Mouse (Mus musculus): Measurements from ENCODE around the gene Adgra3. TPM values are rescaled to one million over a fixed set of nuclear protein-coding genes. Genes with fewer than 3 reads are reported as not detected.

The Adgra3 gene
- polyA plus RNA-seq, 1 experiment from 2014 or later: 42.9 TPM

DNA sequence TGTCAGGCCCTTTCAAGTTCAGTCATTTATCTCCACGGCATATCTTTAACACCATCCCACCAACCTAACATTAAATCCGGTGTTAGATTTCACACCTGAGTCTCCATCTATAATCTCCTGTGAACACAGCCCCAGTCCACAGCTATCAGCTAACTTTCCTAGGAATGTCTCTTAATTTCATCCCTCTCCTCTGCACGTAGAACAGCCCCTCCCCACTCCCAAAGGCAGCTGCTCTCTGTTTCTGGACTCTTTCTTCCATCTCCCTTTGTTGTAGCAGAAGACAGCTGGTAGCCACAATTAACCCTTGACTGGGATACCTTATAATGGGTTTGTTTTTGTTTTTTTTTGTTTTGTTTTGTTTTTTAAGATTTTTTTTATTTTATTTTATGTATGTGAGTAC is 8.8 kb downstream of the Adgra3 start:
- Histone ChIP-seq H3K4me2 (ENCODE audit: low read depth, low read length, severe bottlenecking) (no peak overlapping the region), H3K27ac (ENCODE audit: low read depth, low read length) (no peak overlapping the region), H3K4me1 (replicated peaks; ENCODE audit: control insufficient read depth, insufficient read depth, low read length) (peaks cover 9% of the 10 kb centered on the region; the same call in 1 of the 2 replicates), H3K27me3 (ENCODE audit: control insufficient read depth, insufficient read depth, low read length) (no peaks in the 10 kb centered on the region), H3K9ac (ENCODE audit: low read length) (no peak overlapping the region), H3K4me3 (ENCODE audit: low read depth, low read length) (no peak overlapping the region), H3K36me3 (ENCODE audit: control insufficient read depth, insufficient read depth, low read length) (no peaks in the 10 kb centered on the region), H3K9me3 (ENCODE audit: control insufficient read depth, low read length) (no peaks in the 10 kb centered on the region)
- peak; percentile 47 for ATAC-seq (replicated peaks; ENCODE audit: low FRiP score)
- WGBS: 36% methylated on average over 3 of the region's 3 CpGs
- no peak for DNase-seq (ENCODE audit: low spot score)

DNA sequence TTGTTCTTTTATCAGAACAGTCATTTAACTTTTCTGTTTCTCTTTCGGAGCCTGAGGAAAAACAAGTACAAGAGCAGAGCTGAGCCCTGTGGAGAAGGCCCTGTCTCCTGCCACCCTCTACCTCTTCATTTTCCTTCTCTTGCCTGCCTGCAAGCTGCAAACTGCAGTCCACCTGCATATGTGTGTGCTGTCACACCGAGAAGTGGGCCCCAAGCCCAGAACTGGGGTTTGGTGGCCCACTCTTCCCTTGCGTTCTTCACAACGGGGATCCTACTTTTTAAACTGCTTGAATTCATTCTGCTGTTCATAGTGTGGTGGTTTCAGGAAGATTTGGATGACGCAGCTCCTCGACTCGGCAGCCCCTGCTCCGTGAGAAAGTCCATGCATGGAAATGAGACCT is 9.3 kb downstream of the Adgra3 start:
- Histone ChIP-seq H3K36me3 (ENCODE audit: control insufficient read depth, insufficient read depth, low read length) (no peaks in the 10 kb centered on the region), H3K4me3 (ENCODE audit: low read depth, low read length) (no peak overlapping the region), H3K27me3 (ENCODE audit: control insufficient read depth, insufficient read depth, low read length) (no peaks in the 10 kb centered on the region), H3K4me2 (ENCODE audit: low read depth, low read length, severe bottlenecking) (no peak overlapping the region), H3K4me1 (replicated peaks; ENCODE audit: control insufficient read depth, insufficient read depth, low read length) (peaks cover 9% of the 10 kb centered on the region; the same call in 1 of the 2 replicates), H3K9ac (ENCODE audit: low read length) (no peak overlapping the region), H3K27ac (ENCODE audit: low read depth, low read length) (no peak overlapping the region), H3K9me3 (ENCODE audit: control insufficient read depth, low read length) (no peaks in the 10 kb centered on the region)
- DNase-seq (ENCODE audit: low spot score) (no peak), ATAC-seq (replicated peaks; ENCODE audit: low FRiP score) (0 out of 2 replicates have a peak, but pooled peaks have one; percentile 2)
- 80% methylated on average over 8 of the region's 8 CpGs for WGBS

DNA sequence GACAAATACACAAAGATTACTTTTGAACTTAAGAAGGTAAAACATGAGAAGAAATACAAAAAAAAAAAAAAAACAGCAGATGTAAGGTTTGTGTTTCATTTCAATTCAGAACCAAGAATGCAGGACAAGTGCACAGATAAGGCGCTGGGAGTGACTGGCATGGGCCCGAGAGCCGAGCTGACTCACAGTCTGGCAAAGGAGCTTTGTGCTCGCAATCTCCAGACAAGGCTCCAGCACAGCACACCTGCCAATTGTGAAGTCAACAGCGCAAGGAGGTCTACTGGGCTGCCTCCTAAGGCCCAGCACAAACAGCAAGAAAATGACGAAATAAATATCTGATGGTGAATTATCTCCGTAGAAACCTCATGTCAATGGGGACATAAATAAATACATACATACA is 9.8 kb downstream of the Adgra3 start:
- Histone ChIP-seq H3K27ac (ENCODE audit: low read depth, low read length) (no peak overlapping the region), H3K9me3 (ENCODE audit: control insufficient read depth, low read length) (no peaks in the 10 kb centered on the region), H3K27me3 (ENCODE audit: control insufficient read depth, insufficient read depth, low read length) (no peaks in the 10 kb centered on the region), H3K36me3 (ENCODE audit: control insufficient read depth, insufficient read depth, low read length) (no peaks in the 10 kb centered on the region), H3K4me1 (replicated peaks; ENCODE audit: control insufficient read depth, insufficient read depth, low read length) (peaks cover 9% of the 10 kb centered on the region; the same call in 1 of the 2 replicates), H3K4me3 (ENCODE audit: low read depth, low read length) (no peak overlapping the region), H3K4me2 (ENCODE audit: low read depth, low read length, severe bottlenecking) (no peak overlapping the region), H3K9ac (ENCODE audit: low read length) (no peak overlapping the region)
- WGBS: 76% methylated on average over 7 of the region's 7 CpGs
- ATAC-seq (replicated peaks; ENCODE audit: low FRiP score): no peak
- no peak for DNase-seq (ENCODE audit: low spot score)

DNA sequence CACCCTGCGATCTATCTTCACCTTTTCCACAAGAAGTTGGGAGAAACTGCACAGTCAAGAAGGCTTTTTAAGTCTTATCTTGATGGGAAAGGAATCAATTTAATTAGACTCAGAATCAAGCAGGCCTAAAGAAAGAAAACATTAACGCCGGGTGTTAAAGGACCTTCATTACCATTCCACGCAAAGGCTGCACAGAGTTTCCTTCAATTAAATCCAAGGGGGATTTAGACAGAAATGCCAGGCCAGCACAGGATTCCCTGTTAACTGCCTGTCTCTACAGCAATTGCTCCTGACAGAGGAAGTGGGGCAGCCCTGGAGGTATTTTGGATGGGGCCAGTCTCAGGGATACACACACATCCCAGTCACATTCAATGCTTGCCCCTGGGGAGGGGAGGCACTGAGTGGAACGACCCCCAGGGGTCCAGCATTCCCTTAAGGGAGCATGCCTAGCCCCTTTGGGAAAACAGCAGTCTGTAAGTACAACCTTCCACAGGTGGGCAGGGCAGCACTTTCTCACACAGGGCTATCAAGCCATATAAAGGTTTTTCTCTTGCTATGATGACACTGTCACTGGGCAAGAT is 10.4 kb downstream of the Adgra3 start:
- Histone ChIP-seq H3K4me2 (ENCODE audit: low read depth, low read length, severe bottlenecking) (no peak overlapping the region), H3K36me3 (ENCODE audit: control insufficient read depth, insufficient read depth, low read length) (no peaks in the 10 kb centered on the region), H3K4me1 (replicated peaks; ENCODE audit: control insufficient read depth, insufficient read depth, low read length) (peaks cover 9% of the 10 kb centered on the region; the same call in 1 of the 2 replicates), H3K27me3 (ENCODE audit: control insufficient read depth, insufficient read depth, low read length) (no peaks in the 10 kb centered on the region), H3K9me3 (ENCODE audit: control insufficient read depth, low read length) (no peaks in the 10 kb centered on the region), H3K4me3 (ENCODE audit: low read depth, low read length) (no peak overlapping the region), H3K27ac (ENCODE audit: low read depth, low read length) (0 out of 2 replicates have a peak overlapping the region, but pooled peaks have one; percentile 18), H3K9ac (ENCODE audit: low read length) (no peak overlapping the region)
- DNase-seq (ENCODE audit: low spot score): no peak
- no peak; the same call in 1 of the 2 replicates for ATAC-seq (replicated peaks; ENCODE audit: low FRiP score)
- 33% methylated on average over 5 of the region's 5 CpGs for WGBS

DNA sequence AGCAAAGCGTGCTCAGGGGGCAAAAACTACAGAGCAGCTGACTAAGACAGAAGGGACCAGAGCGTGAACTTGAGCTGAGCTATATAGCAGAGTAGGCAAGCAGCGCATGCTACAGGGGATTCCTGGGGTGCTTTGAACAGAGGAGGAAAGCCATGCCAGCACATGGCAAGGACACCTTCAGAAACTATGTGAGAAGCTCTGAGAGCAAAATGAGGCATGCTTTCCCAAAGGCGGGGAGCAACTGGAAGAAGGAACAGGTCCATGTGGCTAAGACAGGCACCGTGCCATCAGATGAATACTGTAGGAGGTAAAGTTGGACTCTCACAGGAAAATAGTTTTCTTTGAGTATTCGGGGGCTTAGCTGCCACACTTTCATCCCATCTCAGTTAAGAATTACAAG is 13.6 kb downstream of the Adgra3 start:
- DNase-seq (ENCODE audit: low spot score) (no peak), ATAC-seq (replicated peaks; ENCODE audit: low FRiP score) (no peak)
- Histone ChIP-seq H3K4me2 (ENCODE audit: low read depth, low read length, severe bottlenecking) (no peak overlapping the region), H3K4me3 (ENCODE audit: low read depth, low read length) (no peak overlapping the region), H3K9me3 (ENCODE audit: control insufficient read depth, low read length) (no peaks in the 10 kb centered on the region), H3K36me3 (ENCODE audit: control insufficient read depth, insufficient read depth, low read length) (no peaks in the 10 kb centered on the region), H3K4me1 (replicated peaks; ENCODE audit: control insufficient read depth, insufficient read depth, low read length) (peaks cover 14% of the 10 kb centered on the region; the same call in 1 of the 2 replicates), H3K9ac (ENCODE audit: low read length) (no peak overlapping the region), H3K27me3 (ENCODE audit: control insufficient read depth, insufficient read depth, low read length) (no peaks in the 10 kb centered on the region), H3K27ac (ENCODE audit: low read depth, low read length) (no peak overlapping the region)
- WGBS: 93% methylated on average over 6 of the region's 6 CpGs

DNA sequence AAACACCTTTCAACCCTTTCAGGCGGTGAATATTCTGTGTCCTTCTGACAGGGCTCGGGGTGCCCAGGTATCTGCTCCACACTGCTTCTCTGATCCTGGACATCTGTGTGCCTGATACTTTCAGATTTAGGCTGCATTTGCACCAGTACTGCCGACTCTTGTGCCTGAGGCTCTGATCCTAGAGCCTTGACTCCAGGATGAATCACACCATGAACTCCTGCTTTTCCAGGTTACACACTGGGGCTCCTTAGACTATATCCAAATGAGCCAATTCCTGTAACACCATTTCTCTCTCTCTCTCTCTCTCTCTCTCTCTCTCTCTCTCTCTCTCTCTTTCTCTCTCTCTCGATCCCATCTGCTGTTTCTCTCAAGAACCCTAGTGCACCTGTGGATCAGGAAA is 15.1 kb downstream of the Adgra3 start:
- Histone ChIP-seq H3K9ac (ENCODE audit: low read length) (no peak overlapping the region), H3K36me3 (ENCODE audit: control insufficient read depth, insufficient read depth, low read length) (no peaks in the 10 kb centered on the region), H3K4me1 (replicated peaks; ENCODE audit: control insufficient read depth, insufficient read depth, low read length) (peaks cover 15% of the 10 kb centered on the region; the same call in 1 of the 2 replicates), H3K27me3 (ENCODE audit: control insufficient read depth, insufficient read depth, low read length) (no peaks in the 10 kb centered on the region), H3K4me3 (ENCODE audit: low read depth, low read length) (no peak overlapping the region), H3K4me2 (ENCODE audit: low read depth, low read length, severe bottlenecking) (no peak overlapping the region), H3K27ac (ENCODE audit: low read depth, low read length) (no peak overlapping the region), H3K9me3 (ENCODE audit: control insufficient read depth, low read length) (no peaks in the 10 kb centered on the region)
- no peak for ATAC-seq (replicated peaks; ENCODE audit: low FRiP score)
- no peak for DNase-seq (ENCODE audit: low spot score)
- 90% methylated on average over 4 of the region's 4 CpGs for WGBS

DNA sequence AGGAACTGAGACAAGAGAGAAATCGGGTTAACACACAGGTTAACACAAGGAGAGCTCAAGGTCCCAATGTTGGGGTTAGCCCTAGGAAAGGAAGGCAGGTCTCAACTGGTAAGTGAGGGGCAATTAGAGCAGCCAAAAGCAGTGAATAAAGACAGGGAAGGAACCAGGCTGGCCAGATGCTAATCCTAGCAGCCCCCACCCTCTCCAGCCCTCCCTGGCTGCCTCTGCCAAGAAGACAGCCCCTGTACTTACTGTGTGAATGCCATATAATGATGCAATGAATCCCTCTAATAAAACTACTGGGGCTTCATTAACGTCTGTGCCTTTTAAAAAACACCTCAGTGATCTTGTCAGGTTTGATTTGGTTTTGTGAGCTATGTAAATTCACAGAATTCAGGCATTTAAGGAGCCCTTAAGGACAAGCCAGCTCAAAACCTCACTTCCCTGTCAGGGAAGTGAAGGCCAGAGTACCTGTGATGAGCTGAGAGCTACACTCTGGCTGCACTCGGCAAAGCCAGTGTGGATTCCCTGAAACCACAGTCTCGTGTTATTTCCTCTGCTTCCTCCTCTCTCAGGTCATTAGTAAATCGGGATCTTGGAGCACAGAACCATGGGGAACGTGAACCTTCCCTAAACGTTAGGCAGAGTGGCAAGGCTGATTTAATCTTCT is 16.4 kb downstream of the Adgra3 start:
- Histone ChIP-seq H3K4me2 (ENCODE audit: low read depth, low read length, severe bottlenecking) (no peak overlapping the region), H3K9ac (ENCODE audit: low read length) (no peak overlapping the region), H3K4me3 (ENCODE audit: low read depth, low read length) (no peak overlapping the region), H3K4me1 (replicated peaks; ENCODE audit: control insufficient read depth, insufficient read depth, low read length) (peaks cover 11% of the 10 kb centered on the region; the same call in 1 of the 2 replicates), H3K36me3 (ENCODE audit: control insufficient read depth, insufficient read depth, low read length) (no peaks in the 10 kb centered on the region), H3K27me3 (ENCODE audit: control insufficient read depth, insufficient read depth, low read length) (no peaks in the 10 kb centered on the region), H3K27ac (ENCODE audit: low read depth, low read length) (0 out of 2 replicates have a peak overlapping the region, but pooled peaks have one; percentile 37), H3K9me3 (ENCODE audit: control insufficient read depth, low read length) (no peaks in the 10 kb centered on the region)
- ATAC-seq (replicated peaks; ENCODE audit: low FRiP score): peak; percentile 47; the same call in 1 of the 2 replicates
- no peak for DNase-seq (ENCODE audit: low spot score)
- WGBS: 50% methylated on average over 7 of the region's 7 CpGs

DNA sequence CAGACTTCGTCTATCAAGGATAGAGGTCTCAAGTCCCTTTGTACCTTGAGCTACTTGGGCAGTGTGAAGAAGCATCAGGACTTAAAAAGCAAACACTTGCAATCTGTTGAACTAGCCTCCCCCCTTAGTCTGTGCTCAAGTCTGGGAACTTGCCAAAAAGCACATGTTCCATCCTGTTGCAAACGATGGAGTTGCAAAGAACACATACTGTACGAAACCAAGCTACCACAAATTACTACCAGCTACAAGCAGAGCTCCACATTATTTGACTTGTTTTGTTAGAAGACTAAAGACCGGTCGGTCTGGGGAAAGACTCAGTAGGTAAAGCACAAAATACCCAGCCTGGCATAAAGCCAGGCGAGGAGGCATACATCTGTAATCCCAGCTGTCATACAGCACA is 19.3 kb downstream of the Adgra3 start:
- no peaks in the 10 kb centered on the region for H3K36me3 ChIP-seq (ENCODE audit: control insufficient read depth, insufficient read depth, low read length)
- no peak overlapping the region for H3K4me3 ChIP-seq (ENCODE audit: low read depth, low read length)
- peaks cover 14% of the 10 kb centered on the region; the same call in 1 of the 2 replicates for H3K4me1 ChIP-seq (replicated peaks; ENCODE audit: control insufficient read depth, insufficient read depth, low read length)
- DNase-seq (ENCODE audit: low spot score) (no peak), ATAC-seq (replicated peaks; ENCODE audit: low FRiP score) (no peak)
- H3K27ac ChIP-seq (ENCODE audit: low read depth, low read length): no peak overlapping the region
- no peaks in the 10 kb centered on the region for H3K27me3 ChIP-seq (ENCODE audit: control insufficient read depth, insufficient read depth, low read length)
- WGBS: 96% methylated on average over 6 of the region's 6 CpGs
- H3K9ac ChIP-seq (ENCODE audit: low read length): no peak overlapping the region
- H3K9me3 ChIP-seq (ENCODE audit: control insufficient read depth, low read length): no peaks in the 10 kb centered on the region
- no peak overlapping the region for H3K4me2 ChIP-seq (ENCODE audit: low read depth, low read length, severe bottlenecking)

Data from forebrain, embryonic 11.5 days (tissue).